Mouse (Mus musculus) v-Abl transformed pro-B cells (cell line): ENCODE data around the gene Ncam2.

Source experiments
- in situ Hi-C, 2 experiments: fragments of 400-800 bp; cut with MboI; formaldehyde crosslinking; loops; one replicate each; pipeline ENCODE4 v1.15.1; 2025; ENCODE audit not compliant: unreplicated experiment in 2 of 2

Ncam2 gene

DNA sequence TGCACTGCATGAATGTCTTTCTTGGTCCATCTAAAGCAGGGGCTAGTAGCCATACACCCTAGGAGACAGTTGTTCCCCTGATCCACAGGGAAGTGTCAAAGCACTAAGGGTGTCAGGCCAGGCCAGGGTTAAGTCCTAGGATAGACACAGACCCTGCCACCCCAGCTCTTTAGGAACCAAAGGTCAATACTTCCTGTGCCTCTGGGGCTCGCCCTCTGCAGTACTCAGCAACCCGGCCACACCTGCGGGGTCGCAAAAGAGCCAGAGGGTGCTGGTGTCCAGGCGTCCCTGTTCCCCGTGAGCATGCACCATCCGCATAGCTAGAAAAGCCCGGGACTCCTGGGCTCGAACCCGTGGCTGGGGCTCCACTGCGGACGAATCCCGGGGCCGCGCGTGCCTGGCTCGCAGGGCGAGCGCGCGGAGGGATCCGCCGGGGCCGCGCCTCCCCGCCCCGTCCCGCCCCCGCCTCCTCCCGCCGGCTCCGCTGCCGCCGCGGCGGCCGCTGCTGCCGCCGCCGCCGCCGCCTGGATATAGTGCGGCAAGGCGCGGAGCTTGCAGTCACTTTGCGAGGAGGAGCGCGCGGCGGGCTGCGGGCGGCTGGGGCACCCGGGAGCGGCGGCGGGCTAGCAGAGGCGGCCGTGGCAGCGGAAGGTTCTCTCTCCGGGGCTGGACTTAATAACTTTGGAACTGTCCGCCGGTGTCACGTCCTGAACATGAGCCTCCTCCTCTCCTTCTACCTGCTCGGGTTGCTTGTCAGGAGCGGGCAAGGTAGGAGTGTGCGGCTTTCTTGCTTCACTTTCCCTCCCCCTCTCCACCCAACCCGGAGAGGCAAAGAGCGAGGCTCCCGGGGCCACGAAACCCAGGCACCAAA lies at the start of gene Ncam2:
Gene Ncam2 (plus strand): TSS at position 497 of the 871 bp plus-strand sequence.
- in situ Hi-C loops = loop anchor here (5.0 to 10.0 kb wide), 8 partner anchors 82 to 2004 kb away; no protein-coding TSS in a partner anchor

DNA sequence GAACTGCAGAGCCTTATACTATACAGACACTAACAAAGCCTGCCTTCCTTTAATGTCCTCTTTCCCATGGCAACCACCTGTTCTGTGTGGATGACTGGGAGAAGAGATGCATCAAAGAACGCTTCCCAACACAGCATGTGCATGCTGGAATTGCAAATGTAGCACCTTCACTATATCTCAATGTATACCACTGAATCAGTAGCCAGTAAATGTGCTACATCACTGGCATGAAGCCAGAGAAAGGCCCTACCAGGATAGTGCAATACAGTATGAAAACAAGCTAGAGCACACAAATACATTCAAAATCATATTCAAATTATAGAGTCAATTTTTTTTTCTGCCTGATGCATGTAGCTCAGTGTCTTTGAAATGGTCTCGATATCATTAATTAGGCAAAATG lies 29.7 kb upstream of the Ncam2 start:
- in situ Hi-C loops = no loop called here

DNA sequence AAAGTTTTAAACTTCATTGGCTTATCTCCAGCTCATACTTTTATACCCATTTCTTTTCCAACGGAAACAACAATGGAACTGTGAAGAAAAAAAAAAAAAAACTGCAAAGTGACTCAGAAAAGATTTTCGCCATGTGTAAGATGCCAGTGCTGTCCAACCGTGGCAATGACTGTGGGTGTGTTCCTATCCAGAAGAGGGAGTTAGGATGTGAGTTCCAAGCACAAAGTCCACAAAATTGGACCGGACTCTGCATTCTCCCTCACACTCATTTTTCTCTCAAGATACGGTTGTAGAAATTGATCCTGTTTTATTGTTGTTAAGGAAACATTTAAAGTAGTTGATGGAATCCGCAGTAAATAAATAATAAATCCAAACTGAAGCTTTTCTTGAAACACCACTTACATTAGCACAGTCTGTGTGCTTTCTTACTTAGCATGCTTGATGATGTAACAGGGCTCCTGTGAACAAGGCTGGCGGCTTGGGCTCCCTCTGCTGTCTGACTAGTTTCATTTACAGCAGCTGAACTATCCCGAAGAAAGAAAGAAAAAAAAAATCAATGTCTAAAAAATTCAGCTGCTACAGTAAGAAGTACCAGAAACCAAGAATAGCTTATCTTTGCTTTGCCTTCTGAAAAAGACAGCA lies 25.1 kb upstream of the Ncam2 start:
- in situ Hi-C loops = no loop called here

DNA sequence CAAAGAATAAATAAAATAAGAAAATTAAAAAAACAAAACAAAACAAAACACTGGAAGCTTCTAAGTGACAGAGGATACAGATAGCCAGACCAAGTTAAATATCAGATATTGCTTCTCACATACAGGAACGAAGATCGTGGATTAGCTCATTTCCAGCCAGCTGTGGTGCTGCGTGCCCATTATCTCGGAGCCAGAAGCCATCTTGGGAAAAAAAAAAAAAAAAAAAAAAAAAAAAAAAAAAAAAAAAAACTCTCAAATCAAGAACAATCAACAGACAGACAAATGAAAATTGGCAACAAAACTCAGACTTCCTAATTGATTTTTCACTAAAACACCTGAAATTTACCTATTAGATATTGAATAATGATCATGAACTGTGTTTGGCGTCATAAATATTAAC lies 20.7 kb upstream of the Ncam2 start:
- in situ Hi-C loops = no loop called here

DNA sequence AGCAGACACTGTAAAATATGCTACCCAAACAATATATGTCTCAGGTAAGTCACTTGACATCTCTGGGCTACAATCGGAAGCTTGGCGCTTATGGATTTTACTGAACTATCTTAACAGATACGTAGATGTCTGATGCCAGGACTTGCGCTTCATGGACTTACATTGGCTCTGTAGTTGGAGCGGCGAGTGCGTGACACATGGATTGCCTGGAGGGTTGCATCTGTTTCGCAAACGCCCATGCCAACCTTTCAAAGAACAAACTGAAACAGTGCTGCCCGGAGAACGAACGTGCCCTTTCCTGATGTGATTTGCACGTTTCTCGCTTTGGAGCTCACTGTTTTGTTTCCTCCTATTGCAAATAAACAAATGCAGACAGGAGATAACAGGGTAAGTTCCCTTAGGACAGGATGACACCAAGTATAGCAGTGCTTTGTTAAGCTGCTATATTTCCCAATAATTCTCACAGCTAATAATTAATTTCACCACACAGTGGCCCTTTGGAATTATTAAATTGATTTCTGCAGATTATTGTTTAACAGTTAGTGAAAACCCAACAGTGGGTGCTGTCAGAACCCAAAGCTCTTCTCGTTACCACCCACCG lies 12.8 kb upstream of the Ncam2 start:
- in situ Hi-C loops = no loop called here

DNA sequence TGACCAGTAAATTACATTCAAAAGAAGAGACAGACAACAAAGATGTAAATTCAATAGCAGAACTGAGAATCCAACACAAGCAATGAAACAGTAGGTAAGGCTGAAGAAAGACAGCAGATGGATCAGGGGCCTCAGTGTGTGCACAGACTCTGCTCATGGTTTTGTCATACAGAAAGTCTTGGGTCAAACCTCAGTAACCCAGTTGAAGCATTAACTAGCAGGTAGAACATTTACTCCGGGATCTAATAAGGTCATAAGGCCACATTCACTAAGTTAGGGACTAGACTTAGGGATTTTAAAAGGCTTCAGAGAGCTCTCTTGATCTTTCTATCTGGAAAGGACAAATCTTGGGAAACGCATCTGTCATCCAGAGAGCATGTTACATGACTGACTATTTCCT lies 8.9 kb upstream of the Ncam2 start:
- in situ Hi-C loops = no loop called here

DNA sequence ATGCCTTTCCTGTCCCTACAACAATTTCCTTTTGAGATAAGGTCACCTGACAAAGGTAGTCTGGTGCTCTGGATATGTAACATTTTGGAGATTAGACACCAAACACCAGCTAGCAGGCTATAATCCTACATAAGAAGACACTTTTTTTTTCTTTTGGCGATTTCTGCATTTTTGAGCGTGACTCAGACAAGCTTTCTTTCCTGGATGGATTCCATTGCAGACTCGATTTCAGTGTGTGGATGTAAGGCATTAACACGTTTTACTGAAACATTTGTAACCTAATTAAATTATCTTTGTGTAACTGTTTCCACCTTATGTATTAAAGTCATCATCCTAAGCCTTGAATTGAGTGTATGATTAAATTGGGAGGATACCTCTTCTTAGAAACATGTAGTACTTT lies 7.9 kb upstream of the Ncam2 start:
- in situ Hi-C loops = no loop called here

DNA sequence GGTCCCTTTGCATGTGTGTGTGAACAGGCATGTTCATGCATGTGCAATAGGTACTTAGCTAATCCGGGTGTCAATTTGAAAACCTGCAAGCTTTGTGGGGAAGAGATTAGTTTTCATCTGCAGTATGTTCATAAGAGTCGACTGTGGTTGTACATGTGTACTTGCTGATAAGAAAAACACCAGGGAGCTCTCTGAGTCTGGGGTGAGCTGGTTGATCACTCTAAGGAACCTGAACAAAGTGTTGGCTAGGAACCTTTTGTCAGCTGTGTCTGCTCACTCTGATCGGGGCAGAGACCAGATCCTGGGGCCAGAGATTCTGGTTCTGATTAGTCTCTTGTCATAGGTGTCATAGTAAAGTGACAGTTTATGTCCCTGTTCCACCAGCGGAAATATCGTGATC lies 1.0 kb upstream of the Ncam2 start:
- in situ Hi-C loops = no loop called here

DNA sequence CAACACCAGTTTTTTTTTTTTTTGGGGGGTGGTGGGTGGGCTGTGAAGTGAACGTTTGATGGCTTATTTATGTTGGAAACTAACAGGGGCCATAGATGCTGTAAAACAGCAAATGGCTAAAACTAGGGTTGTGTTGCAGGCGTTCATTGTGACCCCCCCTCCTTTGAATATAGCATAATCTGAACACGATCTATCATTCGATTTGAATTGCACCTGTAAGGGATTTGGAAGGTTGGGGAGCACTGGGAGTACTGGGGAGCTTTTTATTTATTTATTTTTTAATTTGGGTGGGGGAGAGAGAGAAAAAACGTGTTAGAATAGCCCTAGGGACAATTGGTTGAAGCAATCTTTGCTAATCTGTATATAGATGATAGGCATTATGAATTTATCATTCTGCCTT lies 974 bp downstream of the Ncam2 start:
- in situ Hi-C loops = loop anchor here (5.0 to 10.0 kb wide), 8 partner anchors 81 to 2003 kb away; no protein-coding TSS in a partner anchor

DNA sequence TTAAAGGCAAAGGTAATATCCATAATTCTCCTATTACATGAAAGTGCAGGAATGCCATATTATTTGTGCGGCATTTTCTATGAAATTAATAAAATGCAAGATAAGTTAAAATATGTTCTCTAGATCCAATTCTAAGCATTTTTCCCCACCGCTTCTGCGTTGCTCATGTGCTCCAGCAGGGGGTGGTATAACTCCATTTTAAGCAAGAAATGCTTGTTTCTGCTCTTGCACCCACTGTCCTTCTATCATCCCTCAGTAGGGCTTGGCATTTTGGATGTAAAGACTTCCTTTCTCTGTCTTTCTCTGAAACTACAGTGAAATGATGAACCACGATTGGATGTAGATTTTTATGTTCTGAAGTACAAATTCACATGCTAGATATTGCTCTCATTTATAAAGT lies 1.5 kb downstream of the Ncam2 start:
- in situ Hi-C loops = loop anchor here (5.0 to 10.0 kb wide), 8 partner anchors 80 to 2003 kb away; no protein-coding TSS in a partner anchor

DNA sequence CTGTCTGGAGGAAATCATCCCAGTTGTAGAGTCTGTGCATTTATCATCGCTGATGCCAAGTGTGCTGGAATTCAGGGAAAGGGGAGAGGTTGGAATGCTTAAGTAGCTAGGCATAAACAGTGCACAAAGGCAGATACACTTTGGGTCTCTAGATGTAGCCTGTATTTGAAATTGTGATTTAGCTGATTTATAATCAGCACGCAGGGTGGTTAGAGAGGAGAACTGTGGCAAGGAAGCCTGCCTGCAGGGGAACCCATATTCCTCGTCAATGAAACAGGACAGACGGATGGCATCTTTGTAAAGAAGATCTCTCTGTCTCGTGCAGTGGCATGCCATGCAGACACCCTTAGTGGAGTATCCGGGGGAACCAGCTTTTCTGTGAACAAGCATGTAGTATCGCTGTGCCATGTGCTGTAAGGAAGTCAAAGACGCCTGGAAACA lies 2.2 kb downstream of the Ncam2 start:
- in situ Hi-C loops = loop anchor here (5.0 to 10.0 kb wide), 8 partner anchors 80 to 2002 kb away; no protein-coding TSS in a partner anchor

DNA sequence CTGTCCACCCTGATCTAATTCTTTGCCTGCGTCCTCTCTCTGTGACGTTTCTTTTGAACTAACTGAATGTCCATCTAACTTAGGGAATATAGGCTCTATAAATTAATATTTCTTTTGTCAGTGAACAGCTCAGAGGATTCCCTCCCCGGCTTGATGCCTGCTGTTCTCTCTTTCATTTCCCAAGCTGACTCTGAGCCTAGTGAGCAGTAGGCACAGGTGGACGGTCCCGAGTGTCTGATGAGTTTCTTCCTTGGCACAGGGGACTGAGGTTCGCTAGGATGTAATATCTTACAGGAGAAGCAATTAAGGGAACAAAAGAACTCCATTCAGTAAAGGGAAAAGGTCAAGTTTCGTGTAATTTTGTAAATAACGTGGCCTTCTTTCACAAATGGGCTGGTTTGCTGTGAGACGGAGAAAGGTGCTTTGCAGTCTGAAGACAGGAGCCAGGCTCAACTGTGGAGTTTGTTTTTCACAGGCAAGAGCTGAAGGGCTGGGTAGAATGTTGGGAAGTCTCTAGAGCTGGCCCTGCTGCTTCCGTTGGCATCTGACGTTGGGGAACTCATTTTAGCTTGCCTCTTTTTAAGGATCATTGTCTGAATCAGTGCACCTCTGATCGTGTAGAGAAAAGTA lies 4.0 kb downstream of the Ncam2 start:
- in situ Hi-C loops = loop anchor here (5.0 to 10.0 kb wide), 8 partner anchors 78 to 2000 kb away; no protein-coding TSS in a partner anchor

DNA sequence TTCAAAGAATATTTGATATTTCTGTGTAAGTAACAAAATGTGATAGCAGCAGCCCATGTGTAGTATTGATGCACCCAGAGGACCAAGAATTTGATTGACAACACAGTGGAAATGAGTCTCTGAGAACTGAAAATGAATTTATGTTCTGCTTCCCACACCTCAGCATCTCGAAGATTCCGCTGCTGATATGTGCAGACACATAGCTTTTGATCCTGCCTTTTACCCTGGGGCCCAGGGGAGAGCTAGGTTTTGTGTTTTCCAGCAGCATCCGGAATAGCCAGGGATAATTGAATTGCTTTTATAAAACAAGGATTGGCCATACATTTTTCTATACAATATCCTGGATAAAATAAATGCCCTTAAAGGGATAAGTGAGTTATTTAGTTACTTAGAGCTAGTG lies 20.7 kb downstream of the Ncam2 start:
- in situ Hi-C loops = no loop called here

DNA sequence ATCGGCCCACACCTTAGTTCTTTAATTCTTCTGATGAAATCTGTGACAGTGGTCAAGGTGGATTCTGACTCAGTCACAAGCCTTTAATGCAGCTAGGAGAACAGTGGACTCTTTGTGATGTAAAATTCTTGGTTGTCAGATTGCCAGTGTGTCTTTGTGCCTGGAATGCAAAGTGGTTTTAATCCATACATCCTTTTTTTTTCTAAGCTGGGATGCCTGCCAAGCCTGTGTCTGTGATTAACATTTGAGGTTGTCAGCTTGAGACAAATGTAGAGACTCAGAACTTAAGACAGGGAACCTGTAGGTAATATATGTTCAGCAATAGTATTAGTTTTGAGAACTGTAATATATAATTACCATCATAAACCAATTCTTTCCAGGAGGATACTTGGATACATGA lies 23.3 kb downstream of the Ncam2 start:
- in situ Hi-C loops = no loop called here

DNA sequence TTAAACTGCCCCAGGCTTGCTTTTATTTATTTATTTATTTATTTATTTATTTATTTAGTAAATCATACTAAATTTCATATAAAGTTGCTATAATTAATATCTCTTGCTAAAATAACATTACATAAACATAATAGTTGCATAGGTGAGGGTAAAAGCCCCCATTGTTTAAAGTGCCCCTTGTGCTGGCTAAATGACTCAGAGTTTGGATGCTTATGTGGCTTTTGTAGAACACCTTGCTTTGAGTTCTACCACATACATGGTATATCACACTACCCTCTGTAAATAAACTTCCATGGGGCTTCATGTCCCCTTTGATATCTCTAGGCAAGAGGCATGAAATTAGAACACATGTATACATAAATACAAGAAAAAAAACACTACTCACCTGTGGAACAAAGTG lies 23.8 kb downstream of the Ncam2 start:
- in situ Hi-C loops = no loop called here

DNA sequence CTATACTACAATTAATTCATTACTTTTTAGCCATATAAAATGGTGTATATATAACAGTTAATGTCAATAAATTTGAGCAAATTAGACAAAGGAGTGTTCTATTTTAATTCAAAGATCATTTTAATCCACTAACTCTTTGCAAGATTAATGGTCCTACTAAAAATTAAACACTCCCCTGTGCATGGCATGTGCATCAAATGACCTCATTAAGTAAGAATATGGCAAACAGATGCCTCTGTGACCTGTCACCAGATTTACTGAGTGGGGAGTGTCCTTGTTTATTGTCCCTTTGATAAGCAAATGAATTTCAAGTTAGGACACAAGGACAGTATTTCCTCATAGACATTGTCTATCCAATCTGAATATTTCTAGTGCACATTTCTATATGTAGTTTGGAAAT lies 54.4 kb downstream of the Ncam2 start:
- in situ Hi-C loops = no loop called here

DNA sequence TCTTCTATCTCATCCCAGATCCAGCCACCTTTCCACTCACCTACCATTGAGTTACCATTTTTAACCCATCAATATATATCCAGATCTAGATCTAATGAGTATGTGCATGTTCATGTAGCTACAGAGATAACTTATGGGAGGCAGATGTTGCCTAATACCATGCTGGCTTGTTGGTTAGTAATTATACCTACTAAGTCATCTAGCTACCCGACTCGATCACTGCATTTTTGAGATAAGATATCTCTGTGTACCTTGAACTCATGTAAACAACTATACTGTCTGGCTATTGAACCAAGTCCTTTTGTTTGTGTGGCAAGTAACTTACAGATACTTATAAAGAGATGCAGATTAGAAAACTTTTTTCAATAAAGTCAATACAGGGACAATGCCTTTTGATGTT lies 59.9 kb downstream of the Ncam2 start:
- in situ Hi-C loops = no loop called here

DNA sequence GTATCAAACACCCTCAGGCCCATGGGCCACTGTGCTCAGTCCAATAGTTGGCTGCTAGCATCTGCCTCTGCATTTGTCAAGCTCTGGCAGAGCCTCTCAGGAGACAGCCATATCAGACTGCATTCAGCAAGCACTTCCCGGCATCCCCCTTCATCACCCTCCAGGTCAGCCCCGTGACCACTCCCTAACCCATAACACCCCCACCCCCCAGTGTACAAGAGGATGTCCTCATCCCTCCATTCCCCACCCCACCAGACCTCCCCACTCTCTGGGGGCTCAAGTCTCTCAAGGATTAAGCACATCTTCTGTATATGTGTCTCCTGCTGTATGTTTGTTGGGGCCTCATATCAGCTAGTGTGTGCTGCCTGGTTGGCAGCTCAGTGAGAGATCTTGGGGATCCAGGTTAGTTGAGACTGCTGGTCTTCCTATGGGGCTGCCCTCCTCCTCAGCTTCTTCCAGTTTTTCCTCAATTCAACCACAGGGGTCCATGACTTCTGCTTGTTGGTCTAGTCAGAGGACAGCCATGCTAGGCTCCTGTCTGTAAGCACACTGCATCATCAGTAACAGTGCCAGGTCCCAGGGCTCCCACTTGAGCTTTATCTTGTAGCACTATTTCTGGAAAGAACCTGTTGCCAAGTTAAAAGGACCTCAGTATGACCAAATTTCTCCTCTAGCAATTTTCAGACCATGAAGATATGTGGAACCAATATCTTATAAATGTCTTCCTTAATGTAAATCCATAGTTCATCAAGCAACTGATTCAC lies 73.3 kb downstream of the Ncam2 start:
- in situ Hi-C loops = no loop called here

DNA sequence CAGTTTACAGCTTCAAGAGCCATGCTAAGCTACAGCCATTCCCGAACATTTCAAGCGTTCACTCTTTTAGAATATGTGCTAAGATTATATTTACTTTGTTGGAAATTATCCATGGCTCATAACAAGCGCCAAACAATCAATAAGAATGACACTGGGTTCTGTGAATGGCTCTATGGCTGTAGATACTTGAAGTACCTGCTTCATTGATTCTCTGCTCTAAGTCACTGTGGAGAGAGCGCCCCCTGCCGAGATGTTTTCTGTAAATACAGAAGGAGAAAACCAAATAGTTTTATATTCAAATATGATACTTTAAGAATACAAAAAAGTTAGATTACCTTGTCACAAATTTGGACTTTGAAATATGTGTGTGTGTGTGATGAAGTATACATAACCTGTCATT lies 83.7 kb downstream of the Ncam2 start:
- in situ Hi-C loops = loop anchor here in 1 of 2 experiments (5.0 kb wide), 1 partner anchor 82 kb away; the partner anchor contains the start of gene Ncam2
